Mouse (Mus musculus) retina, postnatal 1 day (tissue): ENCODE data around the gene Gpatch11.

Experiments used
- DNase-seq: peaks from one replicate; pipeline ENCODE4 v3.0.0-alpha.2; 2012

Gene Gpatch11

GRCm38 (mm10) chr17:78895394-78895793, 60.0 kb downstream of the Gpatch11 start:
- peak; percentile 51 for DNase-seq
